Mouse (Mus musculus): Measurements from ENCODE around the gene B3galt1. TPM values are rescaled to one million over a fixed set of nuclear protein-coding genes. Genes with fewer than 3 reads are reported as not detected.
A peak's percentile ranks its signal among the peaks of the same experiment; 100 is the strongest.

The B3galt1 gene
- polyA plus RNA-seq, 1 experiment from 2014 or later = 7.4 TPM

DNA sequence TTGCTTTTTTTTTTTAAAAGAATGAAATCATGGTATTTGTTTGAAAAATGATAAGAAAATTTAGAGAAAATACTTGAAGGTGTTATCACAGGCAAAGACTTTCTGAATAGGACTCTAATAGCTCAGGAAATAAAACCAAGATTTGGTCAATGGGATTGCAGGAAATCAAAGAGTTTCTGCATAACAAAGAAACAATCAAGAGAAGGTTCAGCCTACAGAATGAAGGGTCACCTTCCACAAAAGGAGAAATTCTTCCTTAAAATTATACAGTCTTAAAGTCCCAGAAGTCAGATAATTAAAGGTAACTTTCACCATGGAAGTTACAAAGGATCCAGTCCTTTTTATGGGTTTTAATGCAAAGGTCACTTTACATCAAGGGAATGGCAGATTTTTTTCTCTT is 24.7 kb downstream of the B3galt1 start:
- Histone ChIP-seq H3K27ac (ENCODE audit: poor library complexity, severe bottlenecking) (no peak overlapping the region), H3K27me3 (replicated peaks) (no peaks in the 10 kb centered on the region), H3K36me3 (no peaks in the 10 kb centered on the region), H3K4me2 (no peak overlapping the region), H3K4me1 (replicated peaks) (peaks cover 6% of the 10 kb centered on the region), H3K9ac (no peak overlapping the region), H3K4me3 (no peak overlapping the region), H3K9me3 (replicated peaks) (no peaks in the 10 kb centered on the region)
- ATAC-seq (ENCODE audit: insufficient number of reproducible peaks, low FRiP score) = no peak

- H3K4me1 ChIP-seq (replicated peaks) = peaks cover 6% of the 10 kb centered on the region
- 64% methylated on average over 7 of the region's 7 CpGs for whole genome bisulfite sequencing
- H3K4me2 ChIP-seq = no peak overlapping the region
- H3K9me3 ChIP-seq (replicated peaks) = no peaks in the 10 kb centered on the region
- peak overlapping the region; percentile 68 for H3K27ac ChIP-seq (ENCODE audit: poor library complexity, severe bottlenecking)
- H3K27me3 ChIP-seq (replicated peaks) = no peaks in the 10 kb centered on the region
- no peak overlapping the region for H3K9ac ChIP-seq
- no peaks in the 10 kb centered on the region for H3K36me3 ChIP-seq
- no peak for ATAC-seq (ENCODE audit: insufficient number of reproducible peaks, low FRiP score)
- no peak overlapping the region for H3K4me3 ChIP-seq
These were observed 26.4 kb downstream of the B3galt1 start for GRCm38 (mm10) chr2:67591831-67592629.

DNA sequence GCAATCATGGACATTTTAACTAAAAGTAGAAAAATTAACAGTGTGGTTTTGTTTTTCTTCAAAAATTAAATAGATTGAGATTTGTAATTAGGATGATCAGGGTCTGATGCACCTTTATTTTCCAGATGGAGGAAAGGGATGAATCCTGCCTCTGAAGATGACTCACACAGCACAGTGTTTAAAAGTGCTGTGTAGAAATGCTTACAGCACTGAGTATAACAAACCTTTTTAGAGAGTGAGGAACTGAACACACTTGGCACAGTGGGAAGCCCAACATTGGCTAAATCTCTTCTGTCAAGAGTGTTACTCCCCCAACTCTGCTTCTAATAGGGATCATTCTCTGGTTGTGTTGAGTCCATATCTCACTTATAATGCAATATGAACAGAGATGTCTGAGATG is 57.2 kb downstream of the B3galt1 start:
- no peak for ATAC-seq (ENCODE audit: insufficient number of reproducible peaks, low FRiP score)
- no peaks in the 10 kb centered on the region for H3K9me3 ChIP-seq (replicated peaks)
- H3K27ac ChIP-seq (ENCODE audit: poor library complexity, severe bottlenecking) = no peak overlapping the region
- H3K36me3 ChIP-seq = no peaks in the 10 kb centered on the region
- H3K4me3 ChIP-seq = no peak overlapping the region
- no peaks in the 10 kb centered on the region for H3K27me3 ChIP-seq (replicated peaks)
- H3K4me1 ChIP-seq (replicated peaks) = peaks cover 8% of the 10 kb centered on the region
- no peak overlapping the region for H3K9ac ChIP-seq
- H3K4me2 ChIP-seq = no peak overlapping the region

DNA sequence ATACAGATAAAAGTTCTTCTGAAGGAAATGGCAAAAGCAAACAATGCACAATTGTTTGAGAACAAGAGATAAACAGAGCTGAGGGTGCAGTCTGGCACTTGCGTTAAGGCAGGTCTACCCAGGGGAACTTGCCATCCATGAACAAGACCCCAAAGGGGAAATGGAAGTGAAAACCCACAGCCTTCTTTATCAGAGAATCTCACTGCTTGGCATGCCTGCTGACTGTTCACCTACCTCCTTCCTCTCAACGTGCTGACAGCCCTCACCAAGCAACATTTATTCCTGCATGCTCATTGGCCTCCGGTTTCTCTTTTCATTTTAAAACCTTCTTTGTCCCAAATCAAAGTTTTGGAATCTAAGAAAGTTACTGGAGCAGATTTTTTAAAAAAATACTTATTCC is 62.0 kb downstream of the B3galt1 start:
- 24% methylated on average over 3 of the region's 3 CpGs for WGBS
- H3K4me3 ChIP-seq = no peak overlapping the region
- H3K27ac ChIP-seq (ENCODE audit: poor library complexity, severe bottlenecking) = peak overlapping the region; percentile 60; the same call in 1 of the 2 replicates
- H3K9me3 ChIP-seq (replicated peaks) = no peaks in the 10 kb centered on the region
- H3K27me3 ChIP-seq (replicated peaks) = no peaks in the 10 kb centered on the region
- peaks cover 16% of the 10 kb centered on the region for H3K4me1 ChIP-seq (replicated peaks)
- no peak overlapping the region for H3K9ac ChIP-seq
- H3K4me2 ChIP-seq = no peak overlapping the region
- H3K36me3 ChIP-seq = no peaks in the 10 kb centered on the region
- ATAC-seq (ENCODE audit: insufficient number of reproducible peaks, low FRiP score) = no peak

GRCm38 (mm10) chr2:67628289-67628688 is 62.6 kb downstream of the B3galt1 start:
- Histone ChIP-seq H3K27me3 (replicated peaks) (no peaks in the 10 kb centered on the region), H3K36me3 (no peaks in the 10 kb centered on the region), H3K9me3 (replicated peaks) (no peaks in the 10 kb centered on the region), H3K27ac (ENCODE audit: poor library complexity, severe bottlenecking) (peak overlapping the region; percentile 85), H3K4me2 (peak overlapping the region; percentile 42), H3K9ac (no peak overlapping the region), H3K4me1 (replicated peaks) (peaks cover 16% of the 10 kb centered on the region), H3K4me3 (no peak overlapping the region)
- ATAC-seq (ENCODE audit: insufficient number of reproducible peaks, low FRiP score) = peak; percentile 53; the same call in 1 of the 2 replicates
- 17% methylated on average over 3 of the region's 3 CpGs for WGBS

- Histone ChIP-seq H3K9me3 (replicated peaks) (no peaks in the 10 kb centered on the region), H3K4me1 (replicated peaks) (0 out of 2 replicates have a peak, but pooled peaks cover 3% of the 10 kb centered on the region), H3K4me3 (no peak overlapping the region), H3K27ac (ENCODE audit: poor library complexity, severe bottlenecking) (no peak overlapping the region), H3K36me3 (no peaks in the 10 kb centered on the region), H3K9ac (no peak overlapping the region), H3K27me3 (replicated peaks) (no peaks in the 10 kb centered on the region), H3K4me2 (no peak overlapping the region)
- ATAC-seq (ENCODE audit: insufficient number of reproducible peaks, low FRiP score) = no peak
- WGBS = 61% methylated on average over 3 of the region's 3 CpGs
These were observed 89.2 kb downstream of the B3galt1 start for GRCm38 (mm10) chr2:67654847-67655246.

- H3K9ac ChIP-seq = no peak overlapping the region
- H3K27me3 ChIP-seq (replicated peaks) = no peaks in the 10 kb centered on the region
- no peaks in the 10 kb centered on the region for H3K36me3 ChIP-seq
- no peak overlapping the region for H3K4me3 ChIP-seq
- 58% methylated on average over 4 of the region's 4 CpGs for WGBS
- 0 out of 2 replicates have a peak, but pooled peaks cover 3% of the 10 kb centered on the region for H3K4me1 ChIP-seq (replicated peaks)
- no peak overlapping the region for H3K27ac ChIP-seq (ENCODE audit: poor library complexity, severe bottlenecking)
- H3K9me3 ChIP-seq (replicated peaks) = no peaks in the 10 kb centered on the region
- no peak for ATAC-seq (ENCODE audit: insufficient number of reproducible peaks, low FRiP score)
- no peak overlapping the region for H3K4me2 ChIP-seq
These were observed 91.7 kb downstream of the B3galt1 start for GRCm38 (mm10) chr2:67657372-67657771.

GRCm38 (mm10) chr2:67658091-67658490 is 92.4 kb downstream of the B3galt1 start:
- WGBS = 78% methylated on average over 1 of the region's 1 CpGs
- Histone ChIP-seq H3K36me3 (no peaks in the 10 kb centered on the region), H3K4me2 (no peak overlapping the region), H3K27ac (ENCODE audit: poor library complexity, severe bottlenecking) (no peak overlapping the region), H3K4me3 (no peak overlapping the region), H3K4me1 (replicated peaks) (0 out of 2 replicates have a peak, but pooled peaks cover 3% of the 10 kb centered on the region), H3K9ac (no peak overlapping the region), H3K9me3 (replicated peaks) (no peaks in the 10 kb centered on the region), H3K27me3 (replicated peaks) (no peaks in the 10 kb centered on the region)
- no peak for ATAC-seq (ENCODE audit: insufficient number of reproducible peaks, low FRiP score)

DNA sequence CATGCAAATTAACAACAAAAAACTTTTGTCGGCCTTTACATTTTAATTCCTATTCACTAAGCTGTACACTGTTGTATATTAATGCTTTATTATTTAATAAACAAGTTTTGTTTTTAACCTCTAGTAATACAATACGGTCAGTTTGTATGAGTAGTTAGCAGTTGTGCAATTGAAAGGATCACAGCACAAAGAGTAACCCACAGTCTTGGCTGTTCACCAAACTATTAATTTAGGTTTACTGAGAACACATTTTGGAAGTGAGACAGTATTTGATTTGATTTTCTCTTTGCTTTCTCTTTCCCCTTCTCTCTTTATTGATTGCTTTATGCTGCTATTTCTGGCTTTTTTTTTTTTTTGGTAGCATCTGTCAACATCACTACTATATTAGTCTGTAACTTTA is 106.0 kb downstream of the B3galt1 start:
- H3K9me3 ChIP-seq (replicated peaks) = no peaks in the 10 kb centered on the region

GRCm38 (mm10) chr2:67677697-67678096 is 112.0 kb downstream of the B3galt1 start:
- Histone ChIP-seq H3K9me3 (replicated peaks) (no peaks in the 10 kb centered on the region), H3K9ac (no peak overlapping the region)

More for the DNA sequence above, 106.0 kb downstream of the B3galt1 start:
- Histone ChIP-seq H3K4me2 (no peak overlapping the region), H3K36me3 (no peaks in the 10 kb centered on the region), H3K9ac (no peak overlapping the region), H3K4me3 (no peak overlapping the region), H3K27ac (ENCODE audit: poor library complexity, severe bottlenecking) (no peak overlapping the region), H3K27me3 (replicated peaks) (no peaks in the 10 kb centered on the region), H3K4me1 (replicated peaks) (no peaks in the 10 kb centered on the region)
- no peak for ATAC-seq (ENCODE audit: insufficient number of reproducible peaks, low FRiP score)
- 82% methylated on average over 2 of the region's 2 CpGs for WGBS

GRCm38 (mm10) chr2:67724249-67724648 is 158.6 kb downstream of the B3galt1 start:
- H3K9me3 ChIP-seq (replicated peaks) = no peaks in the 10 kb centered on the region
- no peaks in the 10 kb centered on the region for H3K27me3 ChIP-seq (replicated peaks)
- H3K4me2 ChIP-seq = no peak overlapping the region
- no peaks in the 10 kb centered on the region for H3K4me1 ChIP-seq (replicated peaks)
- no peaks in the 10 kb centered on the region for H3K36me3 ChIP-seq
- H3K4me3 ChIP-seq = no peak overlapping the region
- no peak for ATAC-seq (ENCODE audit: insufficient number of reproducible peaks, low FRiP score)
- H3K27ac ChIP-seq (ENCODE audit: poor library complexity, severe bottlenecking) = no peak overlapping the region
- 75% methylated on average over 5 of the region's 5 CpGs for WGBS
- H3K9ac ChIP-seq = no peak overlapping the region

More at GRCm38 (mm10) chr2:67677697-67678096, 112.0 kb downstream of the B3galt1 start:
- Histone ChIP-seq H3K4me3 (no peak overlapping the region), H3K27ac (ENCODE audit: poor library complexity, severe bottlenecking) (no peak overlapping the region), H3K4me1 (replicated peaks) (no peaks in the 10 kb centered on the region), H3K4me2 (no peak overlapping the region), H3K36me3 (no peaks in the 10 kb centered on the region), H3K27me3 (replicated peaks) (no peaks in the 10 kb centered on the region)
- ATAC-seq (ENCODE audit: insufficient number of reproducible peaks, low FRiP score) = no peak
- 76% methylated on average over 4 of the region's 4 CpGs for WGBS

GRCm38 (mm10) chr2:67730771-67731170 is 165.1 kb downstream of the B3galt1 start:
- H3K9ac ChIP-seq = no peak overlapping the region
- ATAC-seq (ENCODE audit: insufficient number of reproducible peaks, low FRiP score) = no peak
- no peak overlapping the region for H3K4me3 ChIP-seq
- no peaks in the 10 kb centered on the region for H3K27me3 ChIP-seq (replicated peaks)
- WGBS = 71% methylated on average over 2 of the region's 2 CpGs
- H3K9me3 ChIP-seq (replicated peaks) = no peaks in the 10 kb centered on the region
- H3K36me3 ChIP-seq = no peaks in the 10 kb centered on the region
- H3K4me1 ChIP-seq (replicated peaks) = no peaks in the 10 kb centered on the region
- H3K27ac ChIP-seq (ENCODE audit: poor library complexity, severe bottlenecking) = no peak overlapping the region
- H3K4me2 ChIP-seq = no peak overlapping the region

Data from heart, embryonic 12.5 days (tissue).